11 mouse cellular contexts compared by ENCODE assay signal in genomic region chr9:58517866-58518750, GRCm38 (mm10). TPM values are rescaled to one million over a fixed set of nuclear protein-coding genes. Genes with fewer than 3 reads are reported as not detected.
DNase-seq lines count a peak whose midpoint lies in the region; ATAC-seq lines count a peak whose summit lies in the region.
"Had no signal": no experiment of that assay in that cellular context is flagged by ENCODE, and none has a peak within 500 bp of the region (broad histone marks: within the 10 kb centered on the region; RNA-seq: fewer than 3 reads in every experiment).

No protein-coding gene starts in this region.

- H3K4me2 ChIP-seq in midbrain, embryonic 11.5 days: no peak overlapping the region
- no peak overlapping the region for H3K4me2 ChIP-seq in midbrain, embryonic 15.5 days
- H3K4me2 ChIP-seq in limb, embryonic 13.5 days (replicated peaks): 0 out of 2 replicates have a peak overlapping the region, but pooled peaks have one; percentile 11
- H3K4me2 ChIP-seq in hindbrain, embryonic 16.5 days (ENCODE audit: low read length): no peak overlapping the region
- H3K4me2 ChIP-seq: forebrain, embryonic 13.5 days; midbrain, embryonic 12.5 days had no signal

- DNase-seq in midbrain, embryonic 11.5 days (ENCODE audit: low spot score, missing footprints): peak; percentile 31
- DNase-seq in thymus, postnatal 4 days: peak; percentile 35
- DNase-seq in left cerebral cortex, adult 8-10 months (ENCODE audit: low spot score in 2 of 2): no peak
- DNase-seq: kidney, postnatal 14 days had no signal

- H3K36me3 ChIP-seq in midbrain, embryonic 11.5 days (ENCODE audit: control insufficient read depth, insufficient read depth, low read length): no peaks in the 10 kb centered on the region
- H3K36me3 ChIP-seq in midbrain, embryonic 15.5 days (replicated peaks): no peaks in the 10 kb centered on the region
- no peaks in the 10 kb centered on the region for H3K36me3 ChIP-seq in limb, embryonic 13.5 days
- no peaks in the 10 kb centered on the region for H3K36me3 ChIP-seq in hindbrain, embryonic 16.5 days (ENCODE audit: control insufficient read depth, insufficient read depth, low read length)
- H3K36me3 ChIP-seq: midbrain, embryonic 12.5 days had no signal

- WGBS in midbrain, embryonic 11.5 days: 64% methylated on average over 9 of the region's 9 CpGs
- 48% methylated on average over 9 of the region's 9 CpGs for WGBS in midbrain, embryonic 15.5 days
- 18% methylated on average over 9 of the region's 9 CpGs for WGBS in limb, embryonic 13.5 days
- WGBS in hindbrain, embryonic 16.5 days: 42% methylated on average over 9 of the region's 9 CpGs

- ATAC-seq in midbrain, embryonic 11.5 days (ENCODE audit: low FRiP score): no peak
- ATAC-seq in midbrain, embryonic 15.5 days (replicated peaks): no peak
- peak; percentile 77 for ATAC-seq in common myeloid progenitor, adult 5-6 weeks (replicated peaks; ENCODE audit: low read depth, poor library complexity, severe bottlenecking)
- ATAC-seq in limb, embryonic 13.5 days (ENCODE audit: low FRiP score, low read depth): peak; percentile 72
- no peak for ATAC-seq in hindbrain, embryonic 16.5 days
- ATAC-seq: forebrain, embryonic 13.5 days had no signal

- no peaks in the 10 kb centered on the region for H3K4me1 ChIP-seq in midbrain, embryonic 11.5 days (ENCODE audit: control insufficient read depth, insufficient read depth, low read length)
- H3K4me1 ChIP-seq in midbrain, embryonic 15.5 days: peaks cover 35% of the 10 kb centered on the region
- peaks cover 63% of the 10 kb centered on the region for H3K4me1 ChIP-seq in limb, embryonic 13.5 days
- H3K4me1 ChIP-seq in hindbrain, embryonic 16.5 days (ENCODE audit: control insufficient read depth, insufficient read depth, low read depth, low read length): no peaks in the 10 kb centered on the region

- H3K9ac ChIP-seq in midbrain, embryonic 11.5 days (ENCODE audit: low read length): no peak overlapping the region
- no peak overlapping the region for H3K9ac ChIP-seq in midbrain, embryonic 15.5 days
- H3K9ac ChIP-seq in limb, embryonic 13.5 days: no peak overlapping the region
- no peak overlapping the region for H3K9ac ChIP-seq in hindbrain, embryonic 16.5 days (ENCODE audit: low read depth, low read length)
- H3K9ac ChIP-seq: forebrain, embryonic 13.5 days; liver, embryonic 14.5 days; midbrain, embryonic 12.5 days had no signal

- H3K9me3 ChIP-seq in midbrain, embryonic 11.5 days (ENCODE audit: control insufficient read depth, low read length): no peaks in the 10 kb centered on the region
- H3K9me3 ChIP-seq in midbrain, embryonic 15.5 days: no peaks in the 10 kb centered on the region
- no peaks in the 10 kb centered on the region for H3K9me3 ChIP-seq in limb, embryonic 13.5 days
- H3K9me3 ChIP-seq in hindbrain, embryonic 16.5 days (ENCODE audit: control insufficient read depth, low read length): no peaks in the 10 kb centered on the region
- H3K9me3 ChIP-seq: forebrain, embryonic 13.5 days; midbrain, embryonic 12.5 days had no signal

- H3K27ac ChIP-seq in midbrain, embryonic 11.5 days (ENCODE audit: low read depth, low read length): no peak overlapping the region
- no peak overlapping the region for H3K27ac ChIP-seq in midbrain, embryonic 15.5 days
- peak overlapping the region; percentile 80 for H3K27ac ChIP-seq in limb, embryonic 13.5 days
- H3K27ac ChIP-seq in hindbrain, embryonic 16.5 days (ENCODE audit: low read depth, low read length): no peak overlapping the region
- H3K27ac ChIP-seq: forebrain, embryonic 13.5 days; liver, embryonic 14.5 days; midbrain, embryonic 12.5 days had no signal

- H3K27me3 ChIP-seq in midbrain, embryonic 11.5 days (ENCODE audit: control insufficient read depth, insufficient read depth, low read length): no peaks in the 10 kb centered on the region
- no peaks in the 10 kb centered on the region for H3K27me3 ChIP-seq in midbrain, embryonic 15.5 days (replicated peaks)
- H3K27me3 ChIP-seq in limb, embryonic 13.5 days: no peaks in the 10 kb centered on the region
- H3K27me3 ChIP-seq in hindbrain, embryonic 16.5 days (replicated peaks; ENCODE audit: control insufficient read depth, insufficient read depth, low read length): no peaks in the 10 kb centered on the region
- H3K27me3 ChIP-seq: forebrain, embryonic 13.5 days; midbrain, embryonic 12.5 days had no signal

- H3K4me3 ChIP-seq in midbrain, embryonic 11.5 days (ENCODE audit: low read depth, low read length): no peak overlapping the region
- H3K4me3 ChIP-seq in midbrain, embryonic 15.5 days: no peak overlapping the region
- H3K4me3 ChIP-seq in limb, embryonic 13.5 days: no peak overlapping the region
- H3K4me3 ChIP-seq in hindbrain, embryonic 16.5 days (ENCODE audit: low read length): no peak overlapping the region
- H3K4me3 ChIP-seq: forebrain, embryonic 13.5 days; midbrain, embryonic 12.5 days had no signal

RNA-seq across cellular contexts. Expression of gene Insyn1, which starts 29.7 kb away (rescaled TPM):
- 1.4 and 1.8 TPM in 2 replicates for polyA plus RNA-seq in midbrain, embryonic 11.5 days (2014; fragmentation: Nextera tagmentation; extraction: Ambion mirVana)
- polyA plus RNA-seq in midbrain, embryonic 15.5 days (2015; fragmentation: Nextera tagmentation; extraction: Ambion mirVana): 10.9 and 14.2 TPM in 2 replicates
- total RNA-seq in common myeloid progenitor, adult 5-6 weeks (2017): not detected in 2 replicates
- 2.1 and 3.6 TPM in 2 replicates for polyA plus RNA-seq in limb, embryonic 13.5 days (2015; fragmentation: Nextera tagmentation; extraction: Ambion mirVana)
- polyA plus RNA-seq in hindbrain, embryonic 16.5 days (2015; fragmentation: Nextera tagmentation; extraction: Ambion mirVana): 8.5 and 9.6 TPM in 2 replicates
- 100 to 1,000 TPM; 194 to 230 (median 210) TPM for total RNA-seq in left cerebral cortex, adult 8-10 months (2022)

RNA-seq across cellular contexts. Expression of gene Cd276, which starts 37.1 kb away (rescaled TPM):
- 22.5 and 23.8 TPM in 2 replicates for polyA plus RNA-seq in midbrain, embryonic 11.5 days (2014; fragmentation: Nextera tagmentation; extraction: Ambion mirVana)
- polyA plus RNA-seq in midbrain, embryonic 15.5 days (2015; fragmentation: Nextera tagmentation; extraction: Ambion mirVana): 33.2 and 35.1 TPM in 2 replicates
- total RNA-seq in common myeloid progenitor, adult 5-6 weeks (2017): 0.09 TPM in 1 of 2 replicates, not detected in the other
- polyA plus RNA-seq in limb, embryonic 13.5 days (2015; fragmentation: Nextera tagmentation; extraction: Ambion mirVana): 59.6 and 71.4 TPM in 2 replicates
- polyA plus RNA-seq in hindbrain, embryonic 16.5 days (2015; fragmentation: Nextera tagmentation; extraction: Ambion mirVana): 24.6 and 33.7 TPM in 2 replicates
- 1 to 10 TPM; 7.8 to 9.5 (median 8.7) TPM for total RNA-seq in left cerebral cortex, adult 8-10 months (2022)

Comparison
In these comparisons a context has a peak if more than half of its experiments do, and no peak if none do; other contexts are left out.
1. ATAC-seq: peak in common myeloid progenitor, adult 5-6 weeks (single experiment) and limb, embryonic 13.5 days (single experiment); none in midbrain, embryonic 11.5 days (single experiment), midbrain, embryonic 15.5 days (single experiment) and hindbrain, embryonic 16.5 days (single experiment).
2. DNase-seq: peak in midbrain, embryonic 11.5 days (single experiment) and thymus, postnatal 4 days (single experiment); none in left cerebral cortex, adult 8-10 months (0 of 2).